Mouse (Mus musculus) lung, postnatal 0 days (tissue): Measurements from ENCODE around the gene Gm48552. TPM values are rescaled to one million over a fixed set of nuclear protein-coding genes. Genes with fewer than 3 reads are reported as not detected.
A peak's percentile ranks its signal among the peaks of the same experiment; 100 is the strongest.

Experiments used
- ATAC-seq: fragments of 200-750 bp; cut with Nextera tagmentation; 2 replicates; pipeline ENCODE4 v1.8.0; 2017; ENCODE audit warnings: moderate library complexity
- DNase-seq: peaks from one replicate; pipeline ENCODE4 v3.0.0-alpha.2; 2016; ENCODE audit warnings: low spot score
- H3K27ac ChIP-seq: fragments of 300-500 bp; sonication (generic); 2 replicates; pipeline ENCODE4 v1.5.1; 2014; ENCODE audit warnings: antibody characterized with exemption, mild to moderate bottlenecking, low read length, mixed read lengths
- H3K27me3 ChIP-seq: fragments of 300-500 bp; sonication (generic); replicated peaks from 2 replicates; pipeline ENCODE4 v1.6.1; 2014; ENCODE audit warnings: low read length, mixed read lengths; ENCODE audit not compliant: insufficient read depth
- H3K36me3 ChIP-seq: fragments of 300-500 bp; sonication (generic); 2 replicates; pipeline ENCODE4 v1.6.1; 2014; ENCODE audit warnings: low read length, mixed read lengths; ENCODE audit not compliant: insufficient read depth
- H3K4me1 ChIP-seq: fragments of 300-500 bp; sonication (generic); 2 replicates; pipeline ENCODE4 v1.6.1; 2014; ENCODE audit warnings: antibody characterized with exemption, low read depth, low read length, mixed read lengths; ENCODE audit not compliant: insufficient read depth
- H3K4me2 ChIP-seq: fragments of 300-500 bp; sonication (generic); replicated peaks from 2 replicates; pipeline ENCODE4 v1.6.1; 2014; ENCODE audit warnings: low read depth, mild to moderate bottlenecking, low read length, moderate library complexity, mixed read lengths
- H3K4me3 ChIP-seq: fragments of 300-500 bp; sonication (generic); 2 replicates; pipeline ENCODE4 v1.5.1; 2014; ENCODE audit warnings: low read depth, low read length
- H3K9ac ChIP-seq: fragments of 300-500 bp; sonication (generic); replicated peaks from 2 replicates; pipeline ENCODE4 v1.6.1; 2014; ENCODE audit warnings: low read depth, mild to moderate bottlenecking
- H3K9me3 ChIP-seq: fragments of 300-500 bp; sonication (generic); 2 replicates; pipeline ENCODE4 v1.6.1; 2016; ENCODE audit warnings: low read length, mixed read lengths
- CTCF ChIP-seq: IDR thresholded peaks from 2 replicates; pipeline ENCODE4 v1.5.1; 2016; ENCODE audit warnings: antibody characterized with exemption, mild to moderate bottlenecking
- EP300 ChIP-seq: IDR thresholded peaks from 2 replicates; pipeline ENCODE4 v1.6.1; 2016; ENCODE audit warnings: antibody characterized with exemption, mild to moderate bottlenecking, control low read depth
- WGBS: fragments of 180-500 bp; shearing (Covaris S2); extraction: QIAGEN DNeasy Blood & Tissue Kit; methylation state at CpG from one replicate; pipeline ENCODE4 v1.1.7; 2014; 5-methylcytosine and 5-hydroxymethylcytosine counted together
- polyA plus RNA-seq: library from polyadenylated mRNA; unstranded; fragments of >200 nt; fragmentation: Nextera tagmentation; extraction: Ambion mirVana; gene quantifications from 2 replicates; pipeline ENCODE4 v1.2.1, GENCODE M21; 2015

Gene Gm48552
- polyA plus RNA-seq, 1 experiment from 2014 or later, result 0.63 TPM

GRCm38 (mm10) chr10:81418216-81419070 is 29.6 kb downstream of the Gm48552 start:
- Histone ChIP-seq H3K4me2 (no peak overlapping the region), H3K9ac (no peak overlapping the region), H3K27ac (no peak overlapping the region), H3K9me3 (no peaks in the 10 kb centered on the region), H3K4me1 (peaks cover 30% of the 10 kb centered on the region), H3K36me3 (no peaks in the 10 kb centered on the region), H3K4me3 (no peak overlapping the region), H3K27me3 (no peaks in the 10 kb centered on the region)
- DNase-seq (no peak), ATAC-seq (no peak)
- 63% methylated on average over 11 of the region's 11 CpGs for WGBS
- TF ChIP-seq CTCF, result no peak
- no peak for TF ChIP-seq EP300

GRCm38 (mm10) chr10:81419111-81419928 is 30.5 kb downstream of the Gm48552 start:
- Histone ChIP-seq H3K36me3 (no peaks in the 10 kb centered on the region), H3K4me2 (no peak overlapping the region), H3K4me3 (no peak overlapping the region), H3K27ac (no peak overlapping the region), H3K27me3 (no peaks in the 10 kb centered on the region), H3K9ac (no peak overlapping the region), H3K4me1 (peaks cover 24% of the 10 kb centered on the region), H3K9me3 (no peaks in the 10 kb centered on the region)
- TF ChIP-seq CTCF (no peak), EP300 (no peak)
- 91% methylated on average over 10 of the region's 10 CpGs for WGBS
- DNase-seq (no peak), ATAC-seq (no peak)

GRCm38 (mm10) chr10:81420191-81420767 is 31.5 kb downstream of the Gm48552 start:
- Histone ChIP-seq H3K27ac (no peak overlapping the region), H3K9me3 (no peaks in the 10 kb centered on the region), H3K27me3 (no peaks in the 10 kb centered on the region), H3K4me1 (peaks cover 21% of the 10 kb centered on the region), H3K36me3 (no peaks in the 10 kb centered on the region), H3K4me3 (no peak overlapping the region), H3K4me2 (no peak overlapping the region), H3K9ac (no peak overlapping the region)
- TF ChIP-seq CTCF, result no peak
- no peak for TF ChIP-seq EP300
- DNase-seq (peak; percentile 12), ATAC-seq (no peak)
- WGBS, result 78% methylated on average over 40 of the region's 40 CpGs

DNA sequence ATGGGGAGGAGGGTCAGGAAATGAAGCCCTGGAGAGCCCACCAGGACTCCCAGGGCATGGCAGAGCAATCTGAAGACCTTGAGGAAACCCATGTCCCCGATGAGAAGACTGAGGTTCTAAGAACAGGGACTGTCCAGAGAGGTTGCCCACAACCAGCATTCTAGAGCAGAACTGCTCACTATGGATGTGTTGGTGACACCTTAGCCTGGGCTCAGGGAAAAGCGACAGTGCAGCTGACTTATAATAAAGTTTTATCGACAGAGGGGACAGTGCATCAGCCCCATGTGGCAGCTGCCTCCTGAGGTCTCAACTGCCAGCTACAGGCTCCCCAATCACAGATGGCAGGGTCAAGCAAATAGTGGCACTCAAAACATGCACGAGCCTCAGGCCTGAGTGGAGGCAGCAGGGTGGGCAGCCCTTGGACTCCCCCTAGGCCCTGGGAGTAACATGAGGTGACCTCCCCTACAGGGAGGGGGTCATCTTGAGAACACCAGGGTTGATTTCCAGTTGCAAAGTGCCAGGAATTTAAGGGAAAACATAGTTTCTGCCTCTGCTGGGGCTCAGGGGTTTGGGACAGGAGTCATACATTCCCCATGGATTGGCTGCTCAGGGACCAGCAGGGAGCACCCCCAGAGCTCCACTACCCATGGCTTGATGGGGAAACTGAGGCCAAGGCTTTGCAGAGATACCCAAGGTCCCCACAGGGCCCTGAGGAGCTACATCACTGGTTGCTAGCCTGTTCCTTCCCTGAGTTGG is 32.4 kb downstream of the Gm48552 start:
- no peak for ATAC-seq

GRCm38 (mm10) chr10:81421797-81422100 is 32.9 kb downstream of the Gm48552 start:
- ATAC-seq (no peak), DNase-seq (peak; percentile 16)
- no peaks in the 10 kb centered on the region for H3K9me3 ChIP-seq
- WGBS, result 69% methylated on average over 5 of the region's 5 CpGs
- no peak for TF ChIP-seq EP300
- TF ChIP-seq CTCF, result no peak
- no peak overlapping the region for H3K4me2 ChIP-seq
- no peaks in the 10 kb centered on the region for H3K27me3 ChIP-seq
- H3K27ac ChIP-seq, result no peak overlapping the region
- H3K4me1 ChIP-seq, result peaks cover 21% of the 10 kb centered on the region
- no peaks in the 10 kb centered on the region for H3K36me3 ChIP-seq
- H3K4me3 ChIP-seq, result no peak overlapping the region
- no peak overlapping the region for H3K9ac ChIP-seq

More for the DNA sequence above, 32.4 kb downstream of the Gm48552 start:
- Histone ChIP-seq H3K4me2 (no peak overlapping the region), H3K27me3 (no peaks in the 10 kb centered on the region), H3K9me3 (no peaks in the 10 kb centered on the region), H3K36me3 (no peaks in the 10 kb centered on the region), H3K4me1 (peaks cover 24% of the 10 kb centered on the region), H3K27ac (no peak overlapping the region), H3K9ac (no peak overlapping the region), H3K4me3 (no peak overlapping the region)
- no peak for DNase-seq
- TF ChIP-seq CTCF (no peak), EP300 (no peak)
- 74% methylated on average over 4 of the region's 4 CpGs for WGBS
